Mouse (Mus musculus): Measurements from ENCODE around the gene Mnt. TPM values are rescaled to one million over a fixed set of nuclear protein-coding genes. Genes with fewer than 3 reads are reported as not detected.

Mnt gene
- polyA plus RNA-seq, 1 experiment from 2014 or later: 4.7 TPM

DNA sequence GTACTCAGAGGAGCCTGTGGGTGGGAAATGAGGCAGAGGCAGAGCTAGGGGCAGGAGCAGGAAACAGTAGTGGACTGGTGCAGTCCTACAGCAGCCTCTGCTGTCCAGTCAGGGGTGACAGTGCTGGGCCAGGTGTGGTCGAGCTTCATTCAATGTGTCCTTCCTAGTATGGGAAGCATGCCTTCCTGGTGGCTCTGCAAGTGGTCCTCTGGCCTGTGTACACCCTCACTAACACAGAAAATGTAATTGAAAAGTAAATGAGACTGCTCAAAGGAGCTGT is 3.6 kb downstream of the Mnt start:
- DNase-seq (ENCODE audit: extremely low spot score, low spot score): no peak
- peaks cover 10% of the 10 kb centered on the region for H3K36me3 ChIP-seq (replicated peaks)
- H3K4me3 ChIP-seq: no peak overlapping the region
- H3K27me3 ChIP-seq (ENCODE audit: poor library complexity, severe bottlenecking): peaks cover 12% of the 10 kb centered on the region; the same call in 1 of the 2 replicates
- 0 out of 2 replicates have a peak overlapping the region, but pooled peaks have one; percentile 40 for H3K27ac ChIP-seq
- WGBS: 68% methylated on average over 1 of the region's 1 CpGs
- peaks cover 86% of the 10 kb centered on the region for H3K4me1 ChIP-seq
- no peaks in the 10 kb centered on the region for H3K9me3 ChIP-seq

DNA sequence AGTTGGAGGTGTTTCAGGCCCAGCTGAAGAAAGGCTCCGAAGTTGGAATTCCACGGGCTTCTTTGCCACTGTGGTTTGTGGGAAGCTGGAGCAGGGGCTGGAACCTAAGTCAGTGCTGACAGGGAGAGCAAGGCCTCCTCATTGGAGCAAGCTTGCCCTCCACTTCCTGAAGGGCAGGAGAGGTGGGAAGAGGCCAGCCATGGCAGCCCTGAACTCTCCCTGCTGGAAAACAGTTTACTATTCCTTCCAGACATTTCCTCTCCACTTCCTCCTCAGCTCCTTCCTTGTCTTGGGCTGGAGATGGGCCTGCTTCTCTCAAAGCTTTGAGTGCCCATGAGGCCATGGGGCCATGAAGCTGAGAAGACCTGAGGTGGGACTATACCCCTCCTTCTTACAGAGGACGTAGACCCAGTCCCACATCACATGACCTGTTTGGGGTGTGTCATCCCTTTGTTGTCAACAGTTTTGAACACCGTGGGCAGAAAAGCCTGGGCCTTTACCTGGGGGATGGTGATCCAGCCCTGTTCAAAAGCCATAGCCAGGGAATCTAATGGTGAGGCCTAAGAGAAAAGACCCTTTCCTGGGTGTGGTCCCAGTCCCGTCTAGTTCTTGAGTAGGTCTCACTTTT is 4.0 kb downstream of the Mnt start:
- H3K27ac ChIP-seq: 0 out of 2 replicates have a peak overlapping the region, but pooled peaks have one; percentile 40
- no peak overlapping the region for H3K4me3 ChIP-seq
- H3K36me3 ChIP-seq (replicated peaks): peaks cover 12% of the 10 kb centered on the region
- DNase-seq (ENCODE audit: extremely low spot score, low spot score): no peak
- H3K9me3 ChIP-seq: no peaks in the 10 kb centered on the region
- H3K27me3 ChIP-seq (ENCODE audit: poor library complexity, severe bottlenecking): peaks cover 12% of the 10 kb centered on the region; the same call in 1 of the 2 replicates
- peaks cover 84% of the 10 kb centered on the region for H3K4me1 ChIP-seq
- WGBS: 68% methylated on average over 5 of the region's 5 CpGs

DNA sequence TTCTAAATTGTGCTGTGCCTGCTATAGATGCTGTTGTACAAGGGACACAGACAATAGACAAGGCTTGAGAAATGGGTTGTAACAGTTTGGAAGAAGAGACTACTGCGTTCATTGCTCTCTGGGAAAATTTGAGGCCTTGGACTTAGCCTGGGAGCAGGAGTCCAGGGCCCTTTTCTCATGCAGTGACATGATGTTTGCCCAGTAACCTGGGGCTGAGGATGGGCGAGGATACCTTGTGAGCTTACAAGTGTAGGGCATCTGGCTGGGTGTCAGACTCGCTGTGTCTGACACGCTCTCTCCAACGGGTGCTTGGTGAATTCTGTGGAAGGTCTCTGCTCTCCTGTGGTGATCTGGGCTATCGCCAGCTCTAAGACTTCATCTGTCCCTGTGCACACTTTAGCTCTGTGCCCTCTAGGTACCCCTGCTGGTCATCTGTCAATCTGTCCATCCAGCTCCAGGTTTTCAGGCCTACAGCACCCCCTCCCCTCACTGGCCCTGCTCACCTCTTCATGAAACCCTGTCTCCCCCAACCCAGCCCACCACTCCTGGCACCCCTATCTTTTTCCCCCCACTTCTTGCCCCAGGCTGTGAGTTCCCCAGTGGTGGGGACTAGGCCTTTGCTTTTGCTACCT is 5.0 kb downstream of the Mnt start:
- H3K4me1 ChIP-seq: peaks cover 81% of the 10 kb centered on the region
- no peak for DNase-seq (ENCODE audit: extremely low spot score, low spot score)
- WGBS: 88% methylated on average over 6 of the region's 6 CpGs
- H3K27me3 ChIP-seq (ENCODE audit: poor library complexity, severe bottlenecking): peaks cover 12% of the 10 kb centered on the region; the same call in 1 of the 2 replicates
- H3K27ac ChIP-seq: 0 out of 2 replicates have a peak overlapping the region, but pooled peaks have one; percentile 5
- H3K36me3 ChIP-seq (replicated peaks): peaks cover 22% of the 10 kb centered on the region
- H3K4me3 ChIP-seq: no peak overlapping the region
- no peaks in the 10 kb centered on the region for H3K9me3 ChIP-seq

DNA sequence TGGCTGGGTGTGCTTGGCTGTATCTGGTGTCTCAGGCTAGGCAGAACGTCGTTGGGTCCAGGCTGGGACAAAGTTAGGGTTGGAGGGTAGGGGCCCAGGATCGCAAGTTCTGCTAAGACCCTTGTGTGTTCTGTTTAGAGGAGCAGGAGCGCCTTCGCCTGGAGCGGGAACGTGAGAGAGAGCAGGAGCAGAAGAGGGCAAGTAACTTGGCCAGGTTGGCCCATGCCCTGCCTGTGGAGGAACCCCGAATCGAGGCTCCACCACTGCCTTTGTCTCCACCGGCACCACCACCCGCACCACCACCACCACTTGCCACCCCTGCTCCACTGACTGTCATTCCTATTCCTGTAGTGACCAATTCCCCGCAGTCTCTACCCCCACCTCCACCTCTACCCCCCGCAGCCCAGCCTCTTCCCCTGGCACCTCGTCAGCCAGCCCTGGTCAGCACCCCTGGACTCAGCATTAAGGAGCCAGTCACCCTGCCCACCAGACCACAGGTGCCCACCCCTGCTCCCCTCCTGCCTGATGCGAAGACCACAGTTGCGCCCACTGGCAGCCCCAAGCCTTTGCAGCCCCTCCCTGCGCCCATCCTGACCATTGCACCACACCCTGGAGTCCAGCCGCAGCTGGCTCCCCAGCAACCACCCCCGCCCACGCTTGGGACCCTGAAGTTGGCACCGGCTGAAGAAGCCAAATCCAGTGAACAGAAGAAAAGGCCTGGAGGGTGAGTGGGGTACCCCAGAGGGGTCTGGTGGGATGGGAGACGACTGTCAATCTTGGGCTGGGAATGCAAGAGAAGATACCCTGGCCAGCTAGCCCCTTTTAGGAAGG is 5.7 kb downstream of the Mnt start:
- H3K9me3 ChIP-seq: no peaks in the 10 kb centered on the region
- H3K4me1 ChIP-seq: peaks cover 84% of the 10 kb centered on the region
- H3K27me3 ChIP-seq (ENCODE audit: poor library complexity, severe bottlenecking): peaks cover 12% of the 10 kb centered on the region; the same call in 1 of the 2 replicates
- peaks cover 29% of the 10 kb centered on the region for H3K36me3 ChIP-seq (replicated peaks)
- 0 out of 2 replicates have a peak overlapping the region, but pooled peaks have one; percentile 7 for H3K4me3 ChIP-seq
- peak overlapping the region; percentile 25; the same call in 1 of the 2 replicates for H3K27ac ChIP-seq
- WGBS: 90% methylated on average over 22 of the region's 22 CpGs
- DNase-seq (ENCODE audit: extremely low spot score, low spot score): no peak

DNA sequence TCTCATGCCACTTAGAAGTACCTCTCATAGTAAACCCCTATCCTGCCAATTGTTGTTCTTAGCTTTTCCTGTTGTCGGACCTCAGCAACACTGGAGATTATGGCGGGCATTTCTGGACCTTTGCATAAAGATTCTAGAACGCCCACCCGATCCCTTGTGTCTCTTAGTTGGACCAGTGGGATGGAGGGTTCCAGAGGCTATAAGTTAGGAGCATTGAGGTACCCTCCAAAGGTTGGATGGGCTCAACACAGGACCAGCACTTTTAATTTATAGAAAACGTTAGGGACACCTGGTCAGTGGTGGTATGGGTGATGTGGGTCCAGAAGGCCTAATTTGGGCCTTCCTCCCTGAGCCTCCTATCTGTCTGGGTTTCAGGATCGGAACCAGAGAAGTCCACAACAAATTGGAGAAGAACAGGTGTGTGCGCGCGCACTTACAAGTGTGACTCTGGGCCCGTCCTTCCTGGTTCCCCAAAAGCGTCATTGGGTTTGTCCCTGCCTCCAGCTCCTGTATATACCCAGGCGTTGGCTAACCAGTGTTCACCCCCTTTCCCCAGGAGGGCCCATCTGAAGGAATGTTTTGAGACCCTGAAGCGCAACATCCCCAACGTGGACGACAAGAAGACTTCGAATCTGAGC is 6.5 kb downstream of the Mnt start:
- 44% methylated on average over 16 of the region's 16 CpGs for WGBS
- H3K4me1 ChIP-seq: peaks cover 79% of the 10 kb centered on the region
- DNase-seq (ENCODE audit: extremely low spot score, low spot score): no peak
- peak overlapping the region; percentile 72 for H3K4me3 ChIP-seq
- H3K9me3 ChIP-seq: no peaks in the 10 kb centered on the region
- H3K27ac ChIP-seq: peak overlapping the region; percentile 94
- peaks cover 12% of the 10 kb centered on the region; the same call in 1 of the 2 replicates for H3K27me3 ChIP-seq (ENCODE audit: poor library complexity, severe bottlenecking)
- H3K36me3 ChIP-seq (replicated peaks): peaks cover 36% of the 10 kb centered on the region

DNA sequence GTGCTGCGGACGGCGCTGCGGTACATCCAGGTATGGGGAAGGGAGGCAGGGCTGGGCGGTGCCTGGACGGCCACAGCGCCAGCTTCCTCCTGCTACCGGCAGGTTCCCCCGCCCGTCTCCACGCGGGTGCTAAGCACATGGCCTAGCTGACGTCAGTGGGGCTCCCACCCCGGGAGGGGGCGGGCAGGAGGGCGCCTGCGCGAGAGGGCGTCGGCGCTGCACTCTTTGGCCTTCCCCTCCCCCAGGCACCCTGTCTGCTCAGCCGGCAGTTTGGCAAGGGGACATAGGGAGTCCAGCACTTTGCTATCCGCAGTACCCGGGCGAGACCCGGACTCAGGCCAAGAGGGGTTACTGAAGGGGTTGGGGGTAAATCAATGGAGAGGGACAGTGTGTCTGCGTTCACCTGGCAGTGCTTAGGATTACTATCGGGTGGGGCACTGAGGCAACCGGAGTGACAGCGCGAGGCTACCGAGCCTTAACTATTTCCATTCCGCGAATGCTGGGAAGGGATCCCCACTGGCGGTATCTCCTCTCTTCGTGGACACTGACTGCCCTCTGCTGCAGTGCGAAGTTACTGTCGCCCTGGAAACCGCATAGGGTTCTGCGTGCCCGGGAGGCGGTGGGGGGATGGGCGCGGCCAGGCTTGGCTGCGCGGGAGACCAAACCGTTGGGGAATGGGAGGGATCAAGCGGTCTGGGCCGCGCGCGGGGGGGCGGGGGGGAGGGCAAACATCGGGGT is 7.1 kb downstream of the Mnt start:
- Histone ChIP-seq H3K9me3 (no peaks in the 10 kb centered on the region), H3K4me1 (peaks cover 76% of the 10 kb centered on the region), H3K36me3 (replicated peaks) (peaks cover 43% of the 10 kb centered on the region), H3K27me3 (ENCODE audit: poor library complexity, severe bottlenecking) (peaks cover 12% of the 10 kb centered on the region; the same call in 1 of the 2 replicates), H3K4me3 (peak overlapping the region; percentile 72), H3K27ac (peak overlapping the region; percentile 94)
- DNase-seq (ENCODE audit: extremely low spot score, low spot score): peak; percentile 81
- under 1% methylated on average over 53 of the region's 54 CpGs for WGBS

DNA sequence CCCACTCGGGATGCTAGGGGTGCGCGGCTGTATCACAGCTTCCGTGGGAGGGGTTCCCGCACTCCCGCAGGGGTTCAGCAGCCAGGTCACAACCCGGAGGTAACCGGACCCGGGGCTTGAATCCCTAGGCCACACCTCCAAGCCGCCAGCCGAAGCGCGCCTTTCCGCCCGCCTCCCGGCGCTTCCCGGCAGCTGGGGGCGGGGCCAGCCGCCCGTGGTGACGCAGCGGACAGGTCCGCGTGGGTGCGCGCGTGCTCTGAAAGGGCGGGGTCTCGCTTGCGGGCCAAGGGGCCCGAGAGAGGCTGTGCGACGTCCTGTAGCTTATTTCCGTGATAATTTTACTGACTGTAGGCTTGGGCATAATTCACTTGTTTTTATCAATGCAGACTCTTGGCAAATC is 7.7 kb downstream of the Mnt start:
- Histone ChIP-seq H3K36me3 (replicated peaks) (peaks cover 48% of the 10 kb centered on the region), H3K9me3 (no peaks in the 10 kb centered on the region), H3K27ac (peak overlapping the region; percentile 94), H3K27me3 (ENCODE audit: poor library complexity, severe bottlenecking) (peaks cover 12% of the 10 kb centered on the region; the same call in 1 of the 2 replicates), H3K4me3 (peak overlapping the region; percentile 72), H3K4me1 (peaks cover 76% of the 10 kb centered on the region)
- WGBS: under 1% methylated on average over 35 of the region's 35 CpGs
- peak; percentile 90 for DNase-seq (ENCODE audit: extremely low spot score, low spot score)

DNA sequence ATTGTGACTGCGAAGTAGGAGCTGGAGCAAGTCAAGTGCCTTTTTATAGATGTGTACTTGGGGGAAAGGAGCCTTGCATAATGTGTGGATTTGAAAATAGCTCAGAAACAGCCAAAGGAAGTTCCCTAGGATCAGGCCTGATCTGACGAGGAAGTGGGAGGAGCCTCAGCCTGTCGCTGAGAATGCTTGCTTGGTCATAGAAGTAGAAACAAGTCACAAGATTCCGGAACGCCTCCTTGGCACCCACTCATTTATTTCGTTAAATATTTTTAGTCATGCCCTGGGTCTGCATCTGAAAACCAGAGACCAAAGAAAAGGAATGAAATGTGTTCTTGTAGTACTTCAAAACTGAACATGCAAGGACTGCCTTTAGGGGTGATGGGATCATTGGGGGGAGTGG is 8.3 kb downstream of the Mnt start:
- H3K4me3 ChIP-seq: peak overlapping the region; percentile 72
- 56% methylated on average over 6 of the region's 6 CpGs for WGBS
- H3K4me1 ChIP-seq: peaks cover 73% of the 10 kb centered on the region
- H3K36me3 ChIP-seq (replicated peaks): peaks cover 54% of the 10 kb centered on the region
- DNase-seq (ENCODE audit: extremely low spot score, low spot score): no peak
- peaks cover 12% of the 10 kb centered on the region; the same call in 1 of the 2 replicates for H3K27me3 ChIP-seq (ENCODE audit: poor library complexity, severe bottlenecking)
- H3K27ac ChIP-seq: peak overlapping the region; percentile 94
- no peaks in the 10 kb centered on the region for H3K9me3 ChIP-seq

DNA sequence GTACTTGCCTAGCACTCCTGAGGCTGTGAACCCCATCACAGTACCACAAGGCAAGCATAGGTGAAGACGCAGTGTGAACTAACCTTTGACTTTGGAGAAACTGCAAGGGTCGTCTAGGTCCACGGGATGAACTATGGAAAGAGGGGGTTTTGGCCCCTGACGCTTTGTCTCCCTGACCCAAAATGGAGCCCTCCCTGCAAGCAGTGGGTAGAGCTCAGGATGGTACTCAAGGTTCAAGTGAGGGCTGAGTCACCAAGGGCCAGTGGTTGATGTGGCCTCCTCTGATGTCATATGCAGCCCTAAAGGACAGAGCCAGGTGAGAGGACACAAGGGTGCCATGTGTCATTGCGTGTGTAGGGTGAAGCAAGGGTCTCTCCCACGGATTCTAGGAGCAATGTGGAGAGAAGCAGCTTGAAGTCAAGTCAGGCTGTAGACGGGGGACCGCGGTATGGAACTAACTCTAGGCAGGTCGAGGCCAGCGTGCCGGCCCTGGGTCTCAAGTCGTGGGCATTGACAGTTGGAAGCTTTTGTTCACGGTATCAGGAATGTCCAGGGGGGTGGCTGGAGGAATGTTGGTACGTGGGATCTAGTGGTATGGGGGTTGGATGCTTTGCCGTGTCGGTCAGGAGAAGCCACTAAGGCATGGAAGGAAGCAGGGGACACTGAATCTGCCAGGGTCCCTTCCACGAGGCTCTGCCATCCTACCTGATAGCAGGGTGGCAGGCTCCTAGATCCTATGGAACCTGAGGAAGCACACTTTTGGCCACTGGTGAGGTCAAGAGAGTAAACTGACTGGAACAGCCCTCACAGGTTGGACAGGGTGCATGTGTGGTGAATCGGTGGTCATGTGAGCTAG is 9.4 kb downstream of the Mnt start:
- WGBS: 92% methylated on average over 19 of the region's 19 CpGs
- H3K4me1 ChIP-seq: peaks cover 62% of the 10 kb centered on the region
- H3K27ac ChIP-seq: 0 out of 2 replicates have a peak overlapping the region, but pooled peaks have one; percentile 1

DNA sequence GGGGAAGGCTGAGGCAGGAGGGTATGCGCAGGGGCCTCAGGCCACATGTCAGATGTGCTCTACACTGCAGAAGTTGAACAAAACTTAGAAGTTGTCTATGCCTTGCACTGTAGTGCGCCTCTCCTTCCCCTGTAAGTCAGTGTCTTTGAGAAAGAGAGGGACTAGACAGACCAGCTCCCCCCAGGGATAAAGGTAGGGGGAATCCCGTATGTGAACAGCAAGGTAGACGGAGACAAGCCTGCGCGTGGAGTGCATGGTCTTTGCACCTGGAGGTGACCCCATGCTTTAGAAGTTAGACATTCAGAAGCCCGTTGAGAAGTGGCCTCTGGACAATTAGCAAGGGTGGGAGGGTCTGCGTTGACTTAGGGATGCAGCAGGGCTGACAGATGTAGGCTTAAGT is 10.0 kb downstream of the Mnt start:
- Histone ChIP-seq H3K4me3 (no peak overlapping the region; the same call in 1 of the 2 replicates), H3K27me3 (ENCODE audit: poor library complexity, severe bottlenecking) (peaks cover 12% of the 10 kb centered on the region; the same call in 1 of the 2 replicates), H3K27ac (no peak overlapping the region), H3K9me3 (peaks cover 3% of the 10 kb centered on the region), H3K4me1 (peaks cover 58% of the 10 kb centered on the region), H3K36me3 (replicated peaks) (peaks cover 71% of the 10 kb centered on the region)
- 92% methylated on average over 8 of the region's 8 CpGs for WGBS
- DNase-seq (ENCODE audit: extremely low spot score, low spot score): no peak

More for the DNA sequence above, 9.4 kb downstream of the Mnt start:
- Histone ChIP-seq H3K27me3 (ENCODE audit: poor library complexity, severe bottlenecking) (peaks cover 12% of the 10 kb centered on the region; the same call in 1 of the 2 replicates), H3K4me3 (no peak overlapping the region), H3K36me3 (replicated peaks) (peaks cover 65% of the 10 kb centered on the region), H3K9me3 (no peaks in the 10 kb centered on the region)
- DNase-seq (ENCODE audit: extremely low spot score, low spot score): no peak

DNA sequence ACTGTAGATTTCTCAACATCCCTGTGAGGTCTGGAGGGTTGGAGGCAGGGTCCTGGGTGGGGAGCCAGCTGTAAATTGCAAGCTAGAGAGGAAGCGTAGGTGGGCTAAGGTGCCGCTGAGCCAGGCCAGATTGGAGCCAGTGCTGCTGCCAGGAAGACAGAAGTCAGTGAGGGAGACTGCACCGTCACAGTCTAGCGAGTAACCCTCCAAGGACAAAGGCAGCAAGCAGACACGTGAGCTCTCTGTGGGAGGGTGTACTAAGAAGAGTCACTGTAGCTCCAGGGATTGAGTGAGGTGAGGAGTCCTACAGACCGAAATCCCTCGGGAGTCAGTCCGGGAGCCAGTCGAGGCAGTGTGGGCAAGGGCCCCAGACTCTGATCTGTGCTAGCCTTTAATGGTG is 10.6 kb downstream of the Mnt start:
- H3K4me3 ChIP-seq: no peak overlapping the region
- DNase-seq (ENCODE audit: extremely low spot score, low spot score): no peak
- peaks cover 52% of the 10 kb centered on the region for H3K4me1 ChIP-seq
- WGBS: 84% methylated on average over 9 of the region's 9 CpGs
- H3K9me3 ChIP-seq: peaks cover 4% of the 10 kb centered on the region
- H3K27me3 ChIP-seq (ENCODE audit: poor library complexity, severe bottlenecking): peaks cover 9% of the 10 kb centered on the region; the same call in 1 of the 2 replicates
- no peak overlapping the region; the same call in 1 of the 2 replicates for H3K27ac ChIP-seq
- peaks cover 73% of the 10 kb centered on the region for H3K36me3 ChIP-seq (replicated peaks)

All from forebrain, embryonic 10.5 days (tissue).